Comparison of ENCODE assay signal across 10 mouse cellular contexts in the genomic region with DNA sequence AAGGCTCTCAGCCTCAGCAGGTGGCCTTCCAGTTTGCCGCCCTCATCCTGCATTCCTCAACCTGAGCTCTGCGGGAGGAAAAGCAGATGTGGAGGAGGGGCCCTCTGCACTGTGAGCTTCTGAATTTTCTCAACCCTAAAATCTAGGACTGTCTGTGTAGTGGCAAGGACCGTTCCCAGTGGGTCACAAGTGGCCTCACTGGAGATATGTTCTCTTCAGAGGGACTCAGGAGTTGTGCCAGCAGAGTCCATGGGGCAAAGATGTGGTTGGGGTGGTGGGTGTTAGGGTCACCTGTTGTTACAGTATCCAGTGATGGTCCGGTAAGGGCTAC. TPM values are rescaled to one million over a fixed set of nuclear protein-coding genes. Genes with fewer than 3 reads are reported as not detected.
A peak's percentile ranks its signal among the peaks of the same experiment; 100 is the strongest.
DNase-seq lines count a peak whose midpoint lies in the region; ATAC-seq lines count a peak whose summit lies in the region.
"Had no signal": no experiment of that assay in that cellular context is flagged by ENCODE, and none has a peak within 500 bp of the region (broad histone marks: within the 10 kb centered on the region; RNA-seq: fewer than 3 reads in every experiment).

No protein-coding gene starts in this region.

- WGBS in forebrain, embryonic 14.5 days, result 30% methylated on average over 4 of the region's 4 CpGs
- WGBS in liver, embryonic 12.5 days (ENCODE audit: insufficient replicate concordance), result 35% methylated on average over 4 of the region's 4 CpGs

- H3K27ac ChIP-seq in forebrain, embryonic 14.5 days (ENCODE audit: low read depth, low read length), result no peak overlapping the region
- no peak overlapping the region for H3K27ac ChIP-seq in liver, embryonic 12.5 days

- no peaks in the 10 kb centered on the region for H3K36me3 ChIP-seq in megakaryocyte, embryonic 14.5 days (replicated peaks; ENCODE audit: low read length)
- no peaks in the 10 kb centered on the region for H3K36me3 ChIP-seq in forebrain, embryonic 14.5 days (ENCODE audit: control insufficient read depth, insufficient read depth, low read length)
- no peaks in the 10 kb centered on the region for H3K36me3 ChIP-seq in liver, embryonic 12.5 days

- peak overlapping the region; percentile 88 for H3K4me3 ChIP-seq in megakaryocyte, embryonic 14.5 days (replicated peaks)
- peak overlapping the region; percentile 20 for H3K4me3 ChIP-seq in forebrain, embryonic 14.5 days (ENCODE audit: low read depth, low read length)
- peak overlapping the region; percentile 34; the same call in 1 of the 2 replicates for H3K4me3 ChIP-seq in liver, embryonic 12.5 days

- H3K4me1 ChIP-seq in megakaryocyte, embryonic 14.5 days, result peaks cover 10% of the 10 kb centered on the region
- 0 out of 2 replicates have a peak, but pooled peaks cover 3% of the 10 kb centered on the region for H3K4me1 ChIP-seq in forebrain, embryonic 14.5 days (ENCODE audit: control insufficient read depth, insufficient read depth, low read length)
- H3K4me1 ChIP-seq in liver, embryonic 12.5 days, result peaks cover 4% of the 10 kb centered on the region; the same call in 1 of the 2 replicates

- no peak for DNase-seq in forebrain, embryonic 14.5 days (ENCODE audit: low spot score)
- DNase-seq in urinary bladder, postnatal 10 days (ENCODE audit: low spot score), result no peak
- DNase-seq in layer of hippocampus, postnatal 10 days (ENCODE audit: low spot score in 2 of 2), result no peak
- no peak for DNase-seq in urinary bladder, postnatal 36 days (ENCODE audit: low spot score in 2 of 2)

- ATAC-seq in megakaryocyte, adult 5-6 weeks (ENCODE audit: poor library complexity, severe bottlenecking), result no peak
- 0 out of 2 replicates have a peak, but pooled peaks have one; percentile 15 for ATAC-seq in forebrain, embryonic 14.5 days
- no peak for ATAC-seq in liver, embryonic 12.5 days

- H3K27me3 ChIP-seq in megakaryocyte, embryonic 14.5 days (replicated peaks), result peaks cover 79% of the 10 kb centered on the region
- no peaks in the 10 kb centered on the region for H3K27me3 ChIP-seq in forebrain, embryonic 14.5 days (replicated peaks; ENCODE audit: control insufficient read depth, insufficient read depth, low read length)
- H3K27me3 ChIP-seq in liver, embryonic 12.5 days (replicated peaks), result peaks cover 39% of the 10 kb centered on the region

- H3K4me2 ChIP-seq in forebrain, embryonic 14.5 days (ENCODE audit: low read length), result peak overlapping the region; percentile 45
- H3K4me2 ChIP-seq in liver, embryonic 12.5 days, result peak overlapping the region; percentile 61

- no peaks in the 10 kb centered on the region for H3K9me3 ChIP-seq in megakaryocyte, embryonic 14.5 days
- H3K9me3 ChIP-seq in forebrain, embryonic 14.5 days (replicated peaks; ENCODE audit: control insufficient read depth, low read length), result no peaks in the 10 kb centered on the region
- H3K9me3 ChIP-seq in liver, embryonic 12.5 days (replicated peaks), result no peaks in the 10 kb centered on the region

- H3K9ac ChIP-seq in forebrain, embryonic 14.5 days (ENCODE audit: low read length), result peak overlapping the region; percentile 37
- no peak overlapping the region for H3K9ac ChIP-seq in liver, embryonic 12.5 days

RNA-seq across cellular contexts. Expression of a gene that starts 10.7 kb away (rescaled TPM):
- polyA plus RNA-seq in megakaryocyte, embryonic 14.5 days (2012; ENCODE audit: insufficient read depth, low replicate concordance), result not detected in 2 replicates
- not detected in 2 replicates for total RNA-seq in megakaryocyte, adult 5-6 weeks (2015)
- not detected in 2 replicates for total RNA-seq in megakaryocyte, adult 5-6 weeks (2017)
- polyA plus RNA-seq in forebrain, embryonic 14.5 days (2014; fragmentation: Nextera tagmentation; extraction: Ambion mirVana), result 0.53 and 0.62 TPM in 2 replicates
- polyA plus RNA-seq in liver, embryonic 12.5 days (2016; fragmentation: Nextera tagmentation; extraction: Ambion mirVana), result not detected in 2 replicates
- under 1 TPM; 0.62 to 0.87 TPM for total RNA-seq in layer of hippocampus, postnatal 10 days (2021)
- total RNA-seq: adrenal gland, postnatal 14 days; gastrocnemius, adult 18-20 months had no signal

RNA-seq across cellular contexts. Expression of a gene that starts 24.0 kb away (rescaled TPM):
- polyA plus RNA-seq in megakaryocyte, embryonic 14.5 days (2012; ENCODE audit: insufficient read depth, low replicate concordance), result 30.8 and 297 TPM in 2 replicates
- total RNA-seq in megakaryocyte, adult 5-6 weeks (2015), result 284 and 331 TPM in 2 replicates
- total RNA-seq in megakaryocyte, adult 5-6 weeks (2017), result 235 and 273 TPM in 2 replicates
- 0.22 and 0.23 TPM in 2 replicates for polyA plus RNA-seq in forebrain, embryonic 14.5 days (2014; fragmentation: Nextera tagmentation; extraction: Ambion mirVana)
- polyA plus RNA-seq in liver, embryonic 12.5 days (2016; fragmentation: Nextera tagmentation; extraction: Ambion mirVana), result 209 and 217 TPM in 2 replicates
- under 1 TPM; 0.48 to 0.62 TPM for total RNA-seq in layer of hippocampus, postnatal 10 days (2021)
- total RNA-seq: gastrocnemius, adult 18-20 months had no signal

RNA-seq across cellular contexts. Expression of a gene that starts 35.6 kb away (rescaled TPM):
- polyA plus RNA-seq in megakaryocyte, embryonic 14.5 days (2012; ENCODE audit: insufficient read depth, low replicate concordance), result 3.8 TPM in 1 of 2 replicates, not detected in the other
- 2.8 and 4.8 TPM in 2 replicates for total RNA-seq in megakaryocyte, adult 5-6 weeks (2015)
- 2.6 and 5.0 TPM in 2 replicates for total RNA-seq in megakaryocyte, adult 5-6 weeks (2017)
- polyA plus RNA-seq in forebrain, embryonic 14.5 days (2014; fragmentation: Nextera tagmentation; extraction: Ambion mirVana), result 9.1 and 10.4 TPM in 2 replicates
- 3.9 and 4.3 TPM in 2 replicates for polyA plus RNA-seq in liver, embryonic 12.5 days (2016; fragmentation: Nextera tagmentation; extraction: Ambion mirVana)
- total RNA-seq in layer of hippocampus, postnatal 10 days (2021), result 1 to 10 TPM; 7.0 to 7.2 TPM

RNA-seq across cellular contexts. Expression of a gene that starts 57.1 kb away (rescaled TPM):
- 12.9 and 13.9 TPM in 2 replicates for polyA plus RNA-seq in megakaryocyte, embryonic 14.5 days (2012; ENCODE audit: insufficient read depth, low replicate concordance)
- 5.4 and 8.0 TPM in 2 replicates for total RNA-seq in megakaryocyte, adult 5-6 weeks (2015)
- 6.1 and 8.6 TPM in 2 replicates for total RNA-seq in megakaryocyte, adult 5-6 weeks (2017)
- polyA plus RNA-seq in forebrain, embryonic 14.5 days (2014; fragmentation: Nextera tagmentation; extraction: Ambion mirVana), result 13.5 and 20.2 TPM in 2 replicates
- 5.9 and 6.2 TPM in 2 replicates for polyA plus RNA-seq in liver, embryonic 12.5 days (2016; fragmentation: Nextera tagmentation; extraction: Ambion mirVana)
- 100 to 1,000 TPM; 149 to 174 TPM for total RNA-seq in layer of hippocampus, postnatal 10 days (2021)
- total RNA-seq: gastrocnemius, adult 18-20 months had no signal

RNA-seq across cellular contexts. Expression of a gene that starts 57.9 kb away (rescaled TPM):
- 0.39 TPM in 1 of 2 replicates, not detected in the other for polyA plus RNA-seq in megakaryocyte, embryonic 14.5 days (2012; ENCODE audit: insufficient read depth, low replicate concordance)
- total RNA-seq in megakaryocyte, adult 5-6 weeks (2015), result 2.9 and 6.0 TPM in 2 replicates
- 16.3 and 19.6 TPM in 2 replicates for total RNA-seq in megakaryocyte, adult 5-6 weeks (2017)
- polyA plus RNA-seq in forebrain, embryonic 14.5 days (2014; fragmentation: Nextera tagmentation; extraction: Ambion mirVana), result 0.11 and 0.19 TPM in 2 replicates
- polyA plus RNA-seq in liver, embryonic 12.5 days (2016; fragmentation: Nextera tagmentation; extraction: Ambion mirVana), result 1.3 and 3.8 TPM in 2 replicates
- total RNA-seq in layer of hippocampus, postnatal 10 days (2021), result under 1 TPM; 0.25 to 0.96 TPM
- total RNA-seq: gastrocnemius, adult 18-20 months had no signal
- polyA plus RNA-seq: testis, adult 2 months had no signal

Comparison
In these comparisons a context has a peak if more than half of its experiments do, and no peak if none do; other contexts are left out.
1. H3K4me3 ChIP-seq: peak in every context shown above with its lines; median percentile 88 in megakaryocyte, embryonic 14.5 days; 34 in liver, embryonic 12.5 days; 20 in forebrain, embryonic 14.5 days.
2. RNA of a gene that starts 24.0 kb away (polyA plus RNA-seq): 30.8 to 297 TPM in megakaryocyte, embryonic 14.5 days and 209 to 217 TPM in liver, embryonic 12.5 days; 0.22 to 0.23 TPM in forebrain, embryonic 14.5 days; every median in the first group is over 10 times any median in the second.